Mouse (Mus musculus): ENCODE results near the gene Gm2000. TPM values are rescaled to one million over a fixed set of nuclear protein-coding genes. Genes with fewer than 3 reads are reported as not detected.

Gm2000 gene
- polyA plus RNA-seq (2014; fragmentation: Nextera tagmentation; extraction: Ambion mirVana): 535 and 647 TPM in 2 replicates

DNA sequence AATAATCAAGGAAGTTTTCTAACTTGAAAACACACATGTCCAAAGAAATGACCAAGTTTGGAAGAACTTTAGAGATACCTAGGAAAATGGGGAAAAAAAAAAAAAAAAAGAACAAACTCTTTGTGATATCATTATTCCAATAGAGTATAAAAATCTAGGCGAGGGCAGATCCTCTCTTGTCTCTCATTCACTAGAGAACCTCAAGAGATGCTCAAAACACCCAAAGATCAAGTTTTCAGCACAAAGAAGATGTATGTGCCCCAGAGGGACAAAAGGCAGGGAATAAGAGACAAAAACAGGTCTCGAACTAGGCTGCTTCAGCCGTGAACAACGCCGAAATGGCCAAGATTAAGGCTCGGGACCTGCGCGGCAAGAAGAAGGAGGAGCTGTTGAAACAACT lies at the start of gene Gm2000:
Gene Gm2000 (plus strand): TSS at position 301 of the 400 bp plus-strand sequence.
- H3K4me1 ChIP-seq (ENCODE audit: control insufficient read depth, insufficient read depth, low read length): no peaks in the 10 kb centered on the region
- WGBS: 91% methylated on average over 8 of the region's 8 CpGs
- H3K27me3 ChIP-seq (ENCODE audit: control insufficient read depth, insufficient read depth, low read length): no peaks in the 10 kb centered on the region
- no peak within 1 kb of the TSS for H3K9ac ChIP-seq (replicated peaks; ENCODE audit: low read length)
- no peak within 1 kb of the TSS for H3K27ac ChIP-seq (replicated peaks; ENCODE audit: low read depth, low read length)
- no peak for ATAC-seq (ENCODE audit: low FRiP score, low TSS enrichment)
- H3K9me3 ChIP-seq (ENCODE audit: control insufficient read depth, low read length): no peaks in the 10 kb centered on the region
- H3K4me2 ChIP-seq (ENCODE audit: low read length): no peak within 1 kb of the TSS
- no peak within 1 kb of the TSS for H3K4me3 ChIP-seq (replicated peaks; ENCODE audit: low read depth, low read length)
- DNase-seq: no peak
- H3K36me3 ChIP-seq (ENCODE audit: control insufficient read depth, insufficient read depth, low read length): no peaks in the 10 kb centered on the region

DNA sequence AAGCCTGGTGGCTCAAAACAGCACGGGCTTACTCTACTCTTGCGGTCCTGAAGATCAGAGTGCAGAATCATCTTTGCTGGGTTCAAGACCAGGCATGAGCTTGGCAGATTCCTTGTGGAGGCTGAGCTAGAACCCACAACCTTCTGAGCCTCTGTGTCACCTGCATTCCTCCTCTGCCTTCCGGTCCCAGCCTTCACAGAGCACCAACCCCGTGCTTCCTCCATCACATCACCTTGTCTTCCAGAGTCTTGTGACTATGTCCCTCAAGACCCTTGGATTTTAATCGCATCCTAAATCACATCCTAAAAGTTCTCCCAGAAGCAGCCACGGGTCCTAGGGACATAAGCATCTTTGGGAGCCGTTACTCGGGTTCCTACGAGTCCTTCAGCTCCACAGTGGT lies 42.7 kb upstream of the Gm2000 start:
- 85% methylated on average over 9 of the region's 9 CpGs for WGBS
- no peaks in the 10 kb centered on the region for H3K9me3 ChIP-seq (ENCODE audit: control insufficient read depth, low read length)
- DNase-seq: no peak

DNA sequence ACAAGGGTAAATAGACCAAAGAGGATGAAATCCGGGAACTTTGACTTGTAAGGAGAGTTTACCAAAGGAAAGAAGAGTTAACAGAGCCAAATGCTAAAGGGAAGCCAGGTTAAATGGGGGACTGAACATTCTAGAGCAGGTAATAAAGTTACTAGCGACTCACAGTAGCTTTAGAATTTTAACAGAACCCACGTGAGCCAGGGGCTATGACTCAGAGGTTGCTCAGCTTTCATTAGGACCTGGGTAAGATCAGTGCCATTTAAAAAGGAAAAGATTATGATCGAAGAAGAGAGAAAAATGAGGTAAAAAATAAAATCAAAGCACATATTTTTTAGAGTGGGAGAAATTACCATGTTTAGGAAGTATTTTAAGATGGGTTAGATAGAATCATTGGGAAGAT lies 25.0 kb upstream of the Gm2000 start:
- whole genome bisulfite sequencing: 79% methylated on average over 4 of the region's 4 CpGs
- no peak overlapping the region for H3K4me3 ChIP-seq (replicated peaks; ENCODE audit: low read depth, low read length)

More for the DNA sequence above, 42.7 kb upstream of the Gm2000 start:
- no peak overlapping the region for H3K9ac ChIP-seq (replicated peaks; ENCODE audit: low read length)
- no peak overlapping the region for H3K27ac ChIP-seq (replicated peaks; ENCODE audit: low read depth, low read length)
- no peak for ATAC-seq (ENCODE audit: low FRiP score, low TSS enrichment)
- H3K27me3 ChIP-seq (ENCODE audit: control insufficient read depth, insufficient read depth, low read length): no peaks in the 10 kb centered on the region
- H3K4me2 ChIP-seq (ENCODE audit: low read length): no peak overlapping the region
- no peaks in the 10 kb centered on the region for H3K4me1 ChIP-seq (ENCODE audit: control insufficient read depth, insufficient read depth, low read length)
- no peaks in the 10 kb centered on the region for H3K36me3 ChIP-seq (ENCODE audit: control insufficient read depth, insufficient read depth, low read length)
- H3K4me3 ChIP-seq (replicated peaks; ENCODE audit: low read depth, low read length): no peak overlapping the region

DNA sequence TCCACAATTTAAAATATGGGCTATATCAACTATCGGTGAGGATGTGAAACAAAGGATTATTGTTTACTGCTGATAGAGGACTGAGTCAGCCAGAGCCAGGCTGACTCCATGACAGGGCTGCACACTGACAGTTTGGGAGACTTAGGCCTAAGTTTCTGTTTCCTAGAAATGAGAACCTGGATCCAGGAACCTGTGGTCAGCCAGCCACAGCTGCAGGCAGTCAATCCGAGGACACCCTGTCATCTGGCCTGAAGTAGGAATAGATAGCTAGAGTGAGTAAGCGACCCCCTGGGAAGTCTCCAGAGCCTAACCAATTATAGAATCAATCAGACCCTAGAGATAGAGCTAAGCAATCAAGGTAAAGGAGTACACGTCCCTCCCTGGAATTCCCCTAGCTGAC lies 21.4 kb upstream of the Gm2000 start:
- Histone ChIP-seq H3K27me3 (ENCODE audit: control insufficient read depth, insufficient read depth, low read length) (no peaks in the 10 kb centered on the region), H3K27ac (replicated peaks; ENCODE audit: low read depth, low read length) (no peak overlapping the region), H3K4me2 (ENCODE audit: low read length) (no peak overlapping the region), H3K9me3 (ENCODE audit: control insufficient read depth, low read length) (no peaks in the 10 kb centered on the region), H3K9ac (replicated peaks; ENCODE audit: low read length) (no peak overlapping the region), H3K36me3 (ENCODE audit: control insufficient read depth, insufficient read depth, low read length) (no peaks in the 10 kb centered on the region), H3K4me3 (replicated peaks; ENCODE audit: low read depth, low read length) (no peak overlapping the region), H3K4me1 (ENCODE audit: control insufficient read depth, insufficient read depth, low read length) (no peaks in the 10 kb centered on the region)
- WGBS: 82% methylated on average over 4 of the region's 4 CpGs
- no peak for DNase-seq
- ATAC-seq (ENCODE audit: low FRiP score, low TSS enrichment): no peak

More for the DNA sequence above, 25.0 kb upstream of the Gm2000 start:
- Histone ChIP-seq H3K36me3 (ENCODE audit: control insufficient read depth, insufficient read depth, low read length) (no peaks in the 10 kb centered on the region), H3K4me1 (ENCODE audit: control insufficient read depth, insufficient read depth, low read length) (no peaks in the 10 kb centered on the region), H3K4me2 (ENCODE audit: low read length) (no peak overlapping the region), H3K27ac (replicated peaks; ENCODE audit: low read depth, low read length) (no peak overlapping the region), H3K9ac (replicated peaks; ENCODE audit: low read length) (no peak overlapping the region), H3K27me3 (ENCODE audit: control insufficient read depth, insufficient read depth, low read length) (no peaks in the 10 kb centered on the region), H3K9me3 (ENCODE audit: control insufficient read depth, low read length) (no peaks in the 10 kb centered on the region)
- ATAC-seq (ENCODE audit: low FRiP score, low TSS enrichment) (no peak), DNase-seq (no peak)

DNA sequence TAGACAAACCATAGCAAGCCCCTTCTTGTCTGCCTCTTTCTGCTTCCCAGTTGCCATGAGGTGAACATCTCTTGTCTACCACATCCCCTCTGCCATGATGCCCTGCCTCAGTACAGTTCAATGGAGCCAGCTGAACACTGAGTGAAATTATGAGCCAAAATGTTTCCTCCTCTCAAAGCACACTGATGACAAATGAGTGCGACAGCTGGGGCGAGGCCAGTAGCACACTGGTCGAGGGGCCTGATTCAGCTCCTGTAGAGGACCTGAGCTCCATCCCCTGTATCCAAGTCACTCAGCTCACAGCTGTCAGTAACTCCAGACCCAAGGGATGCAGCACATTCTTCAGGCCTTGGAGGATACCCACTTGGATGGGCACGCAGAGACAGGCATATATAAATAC lies 20.2 kb upstream of the Gm2000 start:
- no peaks in the 10 kb centered on the region for H3K36me3 ChIP-seq (ENCODE audit: control insufficient read depth, insufficient read depth, low read length)
- 93% methylated on average over 4 of the region's 4 CpGs for WGBS
- no peak overlapping the region for H3K27ac ChIP-seq (replicated peaks; ENCODE audit: low read depth, low read length)

DNA sequence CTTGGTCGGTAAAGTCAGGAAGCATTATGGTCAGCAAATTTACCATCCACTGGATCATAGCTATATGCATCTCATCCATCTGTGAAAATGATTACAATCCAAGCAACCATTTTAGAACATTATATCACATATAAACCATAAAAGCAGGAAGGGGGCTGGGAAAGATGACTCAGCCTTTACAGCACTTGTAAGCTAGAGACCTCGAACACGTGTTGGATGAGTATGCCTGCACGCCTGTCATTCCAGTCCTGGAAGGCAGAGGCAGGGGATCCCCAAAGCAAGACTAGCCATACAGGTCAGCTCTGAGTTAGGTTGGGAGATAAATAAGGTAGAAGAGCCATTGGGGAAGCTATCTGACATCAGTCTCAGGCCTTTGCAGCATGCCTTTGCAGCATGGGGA lies 16.8 kb upstream of the Gm2000 start:
- ATAC-seq (ENCODE audit: low FRiP score, low TSS enrichment): no peak
- Histone ChIP-seq H3K9ac (replicated peaks; ENCODE audit: low read length) (no peak overlapping the region), H3K4me1 (ENCODE audit: control insufficient read depth, insufficient read depth, low read length) (no peaks in the 10 kb centered on the region)

More for the DNA sequence above, 20.2 kb upstream of the Gm2000 start:
- H3K9me3 ChIP-seq (ENCODE audit: control insufficient read depth, low read length): no peaks in the 10 kb centered on the region
- DNase-seq (no peak), ATAC-seq (ENCODE audit: low FRiP score, low TSS enrichment) (no peak)
- no peaks in the 10 kb centered on the region for H3K27me3 ChIP-seq (ENCODE audit: control insufficient read depth, insufficient read depth, low read length)
- H3K9ac ChIP-seq (replicated peaks; ENCODE audit: low read length): no peak overlapping the region
- H3K4me1 ChIP-seq (ENCODE audit: control insufficient read depth, insufficient read depth, low read length): no peaks in the 10 kb centered on the region
- H3K4me2 ChIP-seq (ENCODE audit: low read length): no peak overlapping the region
- H3K4me3 ChIP-seq (replicated peaks; ENCODE audit: low read depth, low read length): no peak overlapping the region

DNA sequence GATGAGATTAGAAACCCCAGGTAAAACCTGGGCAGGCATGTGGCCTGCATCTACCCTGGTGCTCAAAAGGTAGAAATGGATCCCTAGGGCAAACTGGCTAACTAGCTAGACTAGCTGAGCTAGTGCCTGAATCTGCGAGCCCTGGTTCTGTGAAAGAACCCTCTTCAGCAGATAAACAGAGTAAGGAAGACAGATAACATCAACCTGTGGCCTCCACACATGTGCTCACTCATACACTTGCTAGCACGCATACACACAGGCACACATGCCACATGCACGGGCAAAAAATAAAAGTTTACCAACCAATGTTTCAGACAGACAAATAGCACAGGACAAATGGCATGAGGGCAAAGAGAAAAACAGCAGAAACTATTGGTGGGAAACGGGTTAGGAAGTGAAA lies 15.4 kb upstream of the Gm2000 start:
- no peaks in the 10 kb centered on the region for H3K36me3 ChIP-seq (ENCODE audit: control insufficient read depth, insufficient read depth, low read length)
- no peaks in the 10 kb centered on the region for H3K9me3 ChIP-seq (ENCODE audit: control insufficient read depth, low read length)
- no peak overlapping the region for H3K4me3 ChIP-seq (replicated peaks; ENCODE audit: low read depth, low read length)
- H3K27me3 ChIP-seq (ENCODE audit: control insufficient read depth, insufficient read depth, low read length): no peaks in the 10 kb centered on the region
- no peak for ATAC-seq (ENCODE audit: low FRiP score, low TSS enrichment)
- no peak overlapping the region for H3K9ac ChIP-seq (replicated peaks; ENCODE audit: low read length)
- no peak overlapping the region for H3K27ac ChIP-seq (replicated peaks; ENCODE audit: low read depth, low read length)
- 94% methylated on average over 4 of the region's 4 CpGs for WGBS
- no peak for DNase-seq
- H3K4me2 ChIP-seq (ENCODE audit: low read length): no peak overlapping the region
- H3K4me1 ChIP-seq (ENCODE audit: control insufficient read depth, insufficient read depth, low read length): no peaks in the 10 kb centered on the region

More for the DNA sequence above, 16.8 kb upstream of the Gm2000 start:
- H3K36me3 ChIP-seq (ENCODE audit: control insufficient read depth, insufficient read depth, low read length): no peaks in the 10 kb centered on the region
- no peak overlapping the region for H3K27ac ChIP-seq (replicated peaks; ENCODE audit: low read depth, low read length)
- H3K9me3 ChIP-seq (ENCODE audit: control insufficient read depth, low read length): no peaks in the 10 kb centered on the region
- WGBS: 76% methylated on average over 4 of the region's 4 CpGs
- H3K27me3 ChIP-seq (ENCODE audit: control insufficient read depth, insufficient read depth, low read length): no peaks in the 10 kb centered on the region
- DNase-seq: no peak
- H3K4me3 ChIP-seq (replicated peaks; ENCODE audit: low read depth, low read length): no peak overlapping the region
- H3K4me2 ChIP-seq (ENCODE audit: low read length): no peak overlapping the region

DNA sequence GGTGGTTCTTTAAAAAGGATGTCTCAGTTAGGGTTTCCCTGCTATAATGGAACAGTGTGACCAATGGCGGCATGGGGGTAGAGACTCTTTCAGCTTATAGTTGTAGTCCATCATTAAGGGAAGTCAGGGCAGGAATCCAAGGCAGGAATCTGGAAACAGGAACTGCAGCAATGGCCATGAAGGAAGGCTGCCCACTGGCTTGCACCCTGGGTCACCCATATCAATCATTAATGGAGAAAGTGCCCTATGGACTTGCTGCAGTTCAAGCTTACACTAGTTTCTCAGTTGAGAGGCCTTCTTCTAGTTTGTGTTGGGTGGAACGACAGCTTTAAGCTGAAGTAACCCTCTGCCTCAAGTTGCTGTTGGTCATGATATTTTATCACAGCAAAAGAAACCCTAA lies 13.4 kb upstream of the Gm2000 start:
- no peaks in the 10 kb centered on the region for H3K4me1 ChIP-seq (ENCODE audit: control insufficient read depth, insufficient read depth, low read length)
- no peaks in the 10 kb centered on the region for H3K27me3 ChIP-seq (ENCODE audit: control insufficient read depth, insufficient read depth, low read length)
- no peak overlapping the region for H3K9ac ChIP-seq (replicated peaks; ENCODE audit: low read length)
- H3K36me3 ChIP-seq (ENCODE audit: control insufficient read depth, insufficient read depth, low read length): no peaks in the 10 kb centered on the region
- no peaks in the 10 kb centered on the region for H3K9me3 ChIP-seq (ENCODE audit: control insufficient read depth, low read length)
- WGBS: 93% methylated on average over 2 of the region's 2 CpGs
- no peak for DNase-seq
- H3K27ac ChIP-seq (replicated peaks; ENCODE audit: low read depth, low read length): no peak overlapping the region
- H3K4me3 ChIP-seq (replicated peaks; ENCODE audit: low read depth, low read length): no peak overlapping the region
- H3K4me2 ChIP-seq (ENCODE audit: low read length): no peak overlapping the region
- no peak for ATAC-seq (ENCODE audit: low FRiP score, low TSS enrichment)

DNA sequence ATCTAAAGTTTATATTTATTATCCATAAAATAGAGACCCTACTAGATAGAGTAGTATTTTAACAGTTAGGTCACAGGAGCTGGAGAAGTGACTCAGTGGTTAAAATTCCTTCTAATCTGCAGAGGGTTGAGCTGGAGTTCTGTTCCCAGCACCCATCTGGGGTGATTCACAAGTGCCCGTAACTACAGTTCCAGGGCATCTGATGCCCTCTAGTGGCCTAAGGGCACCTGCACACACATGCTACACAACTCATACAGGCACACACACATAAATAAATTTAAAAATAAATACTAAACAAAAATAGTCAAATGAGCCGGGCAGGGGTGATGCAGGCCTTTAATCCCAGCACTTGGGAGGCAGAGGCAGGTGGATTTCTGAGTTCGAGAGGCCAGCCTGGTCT lies 15.4 kb downstream of the Gm2000 start:
- Histone ChIP-seq H3K4me2 (ENCODE audit: low read length) (no peak overlapping the region), H3K9ac (replicated peaks; ENCODE audit: low read length) (no peak overlapping the region), H3K27me3 (ENCODE audit: control insufficient read depth, insufficient read depth, low read length) (no peaks in the 10 kb centered on the region), H3K4me1 (ENCODE audit: control insufficient read depth, insufficient read depth, low read length) (no peaks in the 10 kb centered on the region), H3K4me3 (replicated peaks; ENCODE audit: low read depth, low read length) (no peak overlapping the region), H3K27ac (replicated peaks; ENCODE audit: low read depth, low read length) (no peak overlapping the region), H3K36me3 (ENCODE audit: control insufficient read depth, insufficient read depth, low read length) (no peaks in the 10 kb centered on the region), H3K9me3 (ENCODE audit: control insufficient read depth, low read length) (no peaks in the 10 kb centered on the region)
- DNase-seq (no peak), ATAC-seq (ENCODE audit: low FRiP score, low TSS enrichment) (no peak)
- 94% methylated on average over 3 of the region's 3 CpGs for WGBS
